Mouse (Mus musculus): ENCODE data around the gene Phf21a.
A peak's percentile ranks its signal among the peaks of the same experiment; 100 is the strongest.
"Not testable (repeated sequence)": the region's sequence is repeated elsewhere in the genome, so short reads cannot be mapped to it uniquely, and the experiment has no call there.

Gene Phf21a

DNA sequence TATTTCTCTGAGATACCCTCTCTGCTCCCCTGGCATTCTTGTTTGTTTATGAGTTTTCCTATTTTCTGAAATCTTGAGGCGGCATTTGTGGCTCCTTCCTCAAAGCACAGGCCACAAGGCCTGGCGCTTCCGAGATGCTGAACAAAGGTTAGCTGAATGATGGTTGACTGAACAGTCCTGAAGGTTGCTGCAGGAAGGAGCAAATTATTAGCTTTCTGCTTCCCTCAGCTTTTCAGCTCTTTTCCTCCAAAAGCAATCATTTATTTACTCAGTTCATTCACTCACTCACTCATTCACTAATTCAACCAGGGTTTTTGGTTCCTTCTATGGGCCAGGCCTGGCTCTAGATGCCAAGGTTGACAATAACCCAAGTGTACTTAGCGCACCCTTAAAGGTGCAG lies 10.7 kb upstream of the Phf21a start:
- DNase-seq (ENCODE audit: low spot score in 2 of 2): no peak

DNA sequence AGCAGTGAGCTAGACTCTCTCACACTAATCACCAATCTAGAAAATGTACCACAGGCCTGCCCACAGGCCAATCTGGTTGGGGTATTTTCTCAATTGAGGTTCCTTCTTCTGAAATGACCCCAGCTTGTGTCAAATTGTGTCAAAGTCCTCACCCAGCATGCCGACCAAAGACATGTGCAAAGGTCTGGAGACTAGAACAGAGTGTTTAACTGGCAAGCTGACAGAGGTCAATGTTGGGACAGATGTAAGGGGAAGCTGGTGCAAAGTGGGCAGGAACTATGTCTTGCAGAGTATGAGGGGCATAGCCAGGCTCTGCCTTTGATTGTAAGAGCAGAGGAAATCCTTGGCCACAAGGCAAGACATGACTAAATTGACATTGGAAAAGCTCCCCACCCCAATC lies 7.2 kb upstream of the Phf21a start:
- DNase-seq (ENCODE audit: low spot score in 2 of 2): no peak

DNA sequence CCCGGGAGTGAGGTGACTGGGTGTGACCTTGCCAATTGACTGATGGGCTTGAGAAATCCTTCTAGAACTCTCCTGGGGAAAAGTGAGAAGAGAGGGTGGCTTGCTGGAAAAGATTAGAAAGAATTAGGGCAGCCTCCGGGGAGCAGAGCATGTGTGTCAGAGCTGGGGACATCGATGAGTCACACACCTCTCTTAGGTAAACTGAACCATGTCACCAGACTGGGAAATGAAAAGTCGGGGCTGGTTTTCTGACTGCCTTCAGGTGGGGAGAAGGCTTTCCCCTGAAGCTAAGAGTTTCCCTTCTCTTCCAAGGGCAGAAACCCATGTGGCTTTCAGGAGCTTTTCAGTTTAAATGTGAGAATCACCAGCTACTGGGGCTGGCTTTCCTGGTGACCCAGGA lies 5.9 kb upstream of the Phf21a start:
- no peak for DNase-seq (ENCODE audit: low spot score in 2 of 2)

DNA sequence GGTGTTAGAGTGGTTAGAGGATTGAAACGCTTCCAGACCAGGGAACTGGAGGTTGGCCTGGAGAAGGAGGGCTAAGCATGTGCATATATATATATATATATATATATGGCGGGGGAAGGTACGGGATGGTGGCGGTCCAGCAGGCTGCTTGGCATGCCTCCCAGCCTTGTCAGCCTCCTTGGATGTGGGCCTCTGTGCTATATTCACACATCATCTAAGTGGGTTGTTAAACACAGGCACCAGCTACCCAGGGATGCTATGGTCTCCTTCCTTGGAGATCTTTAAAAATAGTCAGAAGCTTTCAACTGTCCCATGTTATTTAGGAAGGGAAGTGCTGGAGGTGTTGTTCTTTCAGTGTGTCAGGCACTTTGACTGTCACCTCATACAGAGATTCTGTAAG lies 3.1 kb upstream of the Phf21a start:
- no peak for DNase-seq (ENCODE audit: low spot score in 2 of 2)

DNA sequence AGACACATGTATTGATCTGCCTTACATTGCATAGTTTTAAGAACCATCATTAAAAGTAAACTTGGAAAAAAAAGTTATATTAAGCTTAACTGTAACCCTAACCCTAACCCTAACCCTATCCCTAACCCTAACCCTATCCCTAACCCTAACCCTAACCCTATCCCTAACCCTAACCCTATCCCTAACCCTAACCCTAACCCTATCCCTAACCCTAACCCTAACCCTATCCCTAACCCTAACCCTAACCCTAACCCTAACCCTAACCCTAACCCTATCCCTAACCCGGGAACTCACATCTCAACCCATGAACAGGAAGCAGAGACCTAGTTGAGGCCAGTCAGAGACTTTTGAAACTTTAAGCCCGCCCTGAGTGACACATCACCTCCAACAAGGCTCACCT lies 586 bp downstream of the Phf21a start:
- DNase-seq (ENCODE audit: low spot score in 2 of 2): not testable (repeated sequence)

DNA sequence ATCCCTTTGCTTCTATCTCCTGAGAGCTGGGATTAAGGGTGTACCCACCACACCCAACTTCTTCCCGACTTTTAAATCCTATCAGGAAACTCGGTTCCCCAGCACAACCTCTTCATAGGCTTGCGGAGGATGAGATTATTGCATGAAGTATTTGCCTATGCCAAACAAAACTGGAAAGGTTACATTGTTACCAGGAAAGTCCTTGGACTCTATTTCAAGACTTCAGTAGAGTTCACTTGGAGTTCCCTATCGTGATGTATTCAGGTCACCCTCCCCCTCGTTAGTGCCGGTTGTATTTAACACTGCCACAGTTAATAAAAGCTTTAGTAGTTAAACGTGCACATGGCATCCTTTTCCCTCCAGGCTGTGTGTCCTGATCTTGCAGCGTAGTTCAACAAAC lies 1.2 kb downstream of the Phf21a start:
- no peak for DNase-seq (ENCODE audit: low spot score in 2 of 2)

DNA sequence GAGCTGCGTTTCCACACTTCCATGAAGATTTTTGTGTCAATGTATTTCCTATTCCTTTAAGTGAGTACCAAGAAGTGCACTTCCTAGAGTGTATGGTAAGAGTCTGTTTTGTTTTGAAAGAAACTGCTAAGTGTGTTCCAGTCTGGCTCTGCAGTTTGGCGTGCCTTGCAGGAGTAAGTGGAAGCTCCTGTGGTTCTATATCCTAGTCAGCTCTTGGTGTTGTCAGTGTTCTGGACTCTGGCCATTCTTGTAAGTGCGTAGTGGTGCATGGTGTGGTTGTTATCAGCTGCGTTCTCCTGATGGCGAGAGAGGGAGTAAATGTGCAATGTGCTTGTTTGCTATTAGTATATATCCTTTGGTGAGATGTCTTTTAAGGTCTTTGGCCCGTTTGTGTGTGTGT lies 7.9 kb downstream of the Phf21a start:
- DNase-seq (ENCODE audit: low spot score in 2 of 2): no peak

DNA sequence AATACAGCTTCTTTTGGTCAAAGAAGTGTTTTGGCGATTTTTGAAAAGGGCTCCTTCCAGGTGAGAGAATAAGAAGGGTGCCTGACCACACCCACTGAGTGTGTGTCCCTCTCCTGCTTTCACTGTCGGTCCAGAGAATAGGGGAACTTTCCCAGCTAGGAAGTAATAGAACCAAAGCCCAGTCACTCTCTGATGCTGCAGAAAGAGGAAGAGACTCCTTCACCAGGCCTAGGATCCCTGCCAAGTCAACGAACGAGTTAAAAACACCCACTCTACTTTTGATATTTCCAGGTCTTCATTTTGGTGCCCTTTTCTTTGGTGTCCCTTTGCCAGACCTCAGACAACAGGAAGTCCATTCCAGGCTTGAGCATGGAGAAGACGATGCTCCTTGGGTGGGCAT lies 31.6 kb downstream of the Phf21a start:
- no peak for DNase-seq (ENCODE audit: low spot score in 2 of 2)

DNA sequence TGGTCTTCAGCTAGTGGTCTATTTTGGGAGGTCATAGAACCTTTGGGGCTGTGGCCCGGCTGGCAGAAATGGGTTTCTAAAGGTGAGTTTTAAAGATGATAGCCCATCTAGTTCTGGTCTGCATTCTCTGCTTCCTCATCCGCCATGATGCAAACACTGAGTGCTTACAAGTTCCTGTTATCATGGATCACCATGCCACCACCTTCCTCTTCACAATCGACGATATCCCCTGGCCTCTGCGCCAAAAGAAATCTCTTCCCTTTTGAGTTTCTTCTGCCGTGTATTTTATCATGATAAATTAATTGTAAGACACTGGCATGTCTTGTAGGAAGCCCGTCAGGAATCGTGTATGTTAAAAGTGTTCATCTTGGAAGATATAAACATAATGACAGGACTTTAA lies 32.4 kb downstream of the Phf21a start:
- no peak for DNase-seq (ENCODE audit: low spot score in 2 of 2)

DNA sequence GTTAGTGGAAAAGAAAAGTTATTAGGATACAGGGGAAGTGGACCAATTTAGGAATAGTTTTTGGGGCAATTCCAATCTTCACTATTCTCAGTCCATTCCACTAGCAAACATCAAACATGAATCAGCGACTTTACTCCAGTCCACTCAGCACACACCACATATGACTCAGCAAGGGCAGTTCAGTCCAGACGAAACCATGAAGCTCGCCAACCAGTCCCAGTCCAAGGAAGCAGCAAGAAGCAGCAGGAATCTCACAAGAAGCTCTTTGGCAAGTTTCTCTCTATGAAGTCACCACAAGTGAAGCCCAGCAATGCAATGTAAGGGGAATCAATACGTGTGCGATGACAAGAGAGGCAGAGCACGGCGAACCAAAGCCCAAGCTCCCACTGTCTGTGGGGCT lies 37.2 kb downstream of the Phf21a start:
- DNase-seq (ENCODE audit: low spot score in 2 of 2): no peak

DNA sequence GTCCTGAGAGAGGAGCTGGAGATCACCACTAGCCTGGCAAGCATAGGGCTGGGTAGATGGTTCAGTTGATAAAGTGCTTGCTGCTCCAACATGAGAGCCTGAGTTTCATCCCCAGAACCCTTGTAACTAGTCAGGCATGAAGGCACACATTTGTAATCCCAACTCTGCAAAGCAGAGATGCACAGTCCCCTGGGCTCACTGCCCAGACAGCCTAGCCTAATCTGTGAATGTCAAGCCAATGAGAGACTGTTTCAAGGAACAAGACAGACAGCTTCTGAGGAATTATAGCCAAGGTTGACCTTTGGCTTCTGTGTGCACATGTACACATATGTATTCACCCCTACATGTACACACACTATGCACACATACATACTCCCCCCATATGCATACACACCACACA lies 45.8 kb downstream of the Phf21a start:
- DNase-seq (ENCODE audit: low spot score in 2 of 2): no peak

DNA sequence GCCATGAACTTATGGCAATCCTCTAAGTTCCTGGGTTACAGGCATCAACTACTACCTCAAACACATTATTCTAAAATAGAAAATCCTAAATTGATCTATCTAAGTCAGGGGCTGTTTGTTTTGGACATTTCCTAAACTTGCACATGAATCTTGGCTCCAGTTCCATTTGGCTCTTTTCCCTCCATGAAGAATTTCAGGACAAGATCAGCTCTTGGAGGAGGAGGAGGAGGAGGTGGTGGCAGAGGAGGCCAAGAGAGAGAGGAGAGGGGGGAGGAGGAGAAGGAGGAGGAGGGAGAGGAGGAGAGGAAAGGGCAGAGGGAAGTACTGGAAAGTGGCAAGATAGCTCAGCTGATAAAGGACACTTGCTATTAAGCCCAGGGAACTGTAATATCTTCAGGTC lies 46.4 kb downstream of the Phf21a start:
- DNase-seq (ENCODE audit: low spot score in 2 of 2): no peak

DNA sequence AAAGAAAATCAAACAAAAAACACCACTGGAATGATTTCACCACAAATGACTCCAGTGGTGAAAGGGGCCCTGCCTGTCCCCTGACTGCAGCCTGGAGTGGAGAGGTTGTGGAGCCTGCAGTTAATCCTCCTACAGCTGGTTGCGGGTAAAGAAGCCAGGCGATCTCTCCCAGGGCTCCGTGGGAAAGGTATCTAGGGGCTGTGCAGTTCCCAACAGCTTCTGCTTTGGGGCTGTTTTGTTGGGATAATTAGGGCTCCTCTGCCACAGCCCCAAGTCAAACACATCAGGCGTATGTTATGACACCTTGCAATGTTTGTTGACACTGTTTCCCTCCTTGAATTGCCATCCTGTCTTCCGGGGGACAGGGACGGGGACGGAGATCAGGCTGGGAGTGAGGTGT lies 47.5 kb downstream of the Phf21a start:
- no peak for DNase-seq (ENCODE audit: low spot score in 2 of 2)

DNA sequence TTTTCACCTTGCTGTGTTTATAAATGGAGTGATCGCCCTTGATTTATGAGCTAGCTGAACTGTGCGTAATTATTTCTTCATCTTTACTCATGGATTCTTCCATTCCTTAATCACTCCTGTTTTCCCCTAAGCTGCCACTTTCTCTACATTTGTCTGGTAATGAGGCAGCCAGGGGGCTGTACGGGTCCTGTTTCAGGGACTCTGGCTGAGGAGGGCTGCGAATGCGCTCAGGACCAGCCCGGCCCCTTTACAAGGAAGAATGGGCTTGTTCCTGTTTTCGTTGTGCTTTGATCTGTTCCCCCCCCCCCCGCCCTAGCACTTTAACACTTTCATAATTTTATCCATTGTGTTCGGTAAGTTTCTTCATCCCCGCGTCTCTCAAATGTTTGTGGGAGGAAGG lies 48.2 kb downstream of the Phf21a start:
- DNase-seq (ENCODE audit: low spot score in 2 of 2): no peak

DNA sequence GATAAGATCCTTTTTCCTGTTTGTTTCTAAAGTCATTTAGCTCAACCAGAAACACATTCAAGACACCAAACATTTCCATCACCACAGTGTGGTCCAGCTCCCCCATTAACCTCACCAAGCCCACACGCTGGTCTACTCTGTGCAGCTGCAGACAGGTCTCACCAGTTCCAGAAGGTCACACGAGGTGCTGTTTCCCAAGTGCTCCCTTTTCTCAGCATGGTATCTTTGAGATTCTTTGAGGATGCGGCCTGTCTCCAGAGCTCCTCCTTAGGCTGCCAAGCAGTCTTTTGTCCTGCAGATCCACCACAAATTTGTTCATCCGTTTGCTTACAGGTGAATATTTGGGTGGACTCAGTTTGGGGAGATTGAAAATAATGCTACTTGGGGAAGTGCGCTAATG lies 51.0 kb downstream of the Phf21a start:
- no peak for DNase-seq (ENCODE audit: low spot score in 2 of 2)

DNA sequence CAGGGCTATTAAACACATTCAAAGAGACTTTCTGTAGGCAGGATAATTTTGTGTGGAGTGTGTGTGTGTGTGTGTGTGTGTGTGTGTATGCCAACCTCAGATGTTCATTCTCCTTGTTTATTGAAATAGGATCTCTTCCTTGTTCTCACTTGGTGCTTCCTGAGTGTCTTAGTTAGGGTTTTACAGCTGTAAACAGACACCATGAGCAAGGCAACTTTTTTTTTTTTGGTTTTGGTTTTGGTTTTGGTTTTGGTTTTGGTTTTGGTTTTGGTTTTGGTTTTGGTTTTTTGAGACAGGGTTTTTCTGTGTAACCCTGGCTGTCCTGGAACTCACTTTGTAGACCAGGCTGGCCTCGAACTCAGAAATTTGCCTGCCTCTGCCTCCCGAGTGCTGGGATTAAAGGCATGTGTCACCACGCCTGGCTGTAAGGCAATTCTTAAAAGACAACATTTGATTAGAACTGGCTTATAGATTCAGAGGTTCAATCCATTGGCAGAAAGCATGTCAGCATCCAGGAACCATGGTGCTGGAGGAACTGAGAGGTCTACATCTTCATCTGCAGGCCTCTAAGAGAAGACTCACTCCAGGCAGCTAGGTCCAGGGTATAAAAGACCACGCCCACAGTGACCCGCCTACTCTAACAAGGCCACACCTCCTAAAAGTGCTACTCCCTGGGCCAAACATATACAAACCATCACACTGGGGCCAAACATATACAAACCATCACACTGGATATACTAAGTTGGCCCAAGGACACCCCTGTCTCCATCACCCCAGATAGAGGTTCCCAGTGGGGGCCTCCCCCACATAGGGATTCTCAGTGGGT lies 55.2 kb downstream of the Phf21a start:
- not testable (repeated sequence) for DNase-seq (ENCODE audit: low spot score in 2 of 2)

DNA sequence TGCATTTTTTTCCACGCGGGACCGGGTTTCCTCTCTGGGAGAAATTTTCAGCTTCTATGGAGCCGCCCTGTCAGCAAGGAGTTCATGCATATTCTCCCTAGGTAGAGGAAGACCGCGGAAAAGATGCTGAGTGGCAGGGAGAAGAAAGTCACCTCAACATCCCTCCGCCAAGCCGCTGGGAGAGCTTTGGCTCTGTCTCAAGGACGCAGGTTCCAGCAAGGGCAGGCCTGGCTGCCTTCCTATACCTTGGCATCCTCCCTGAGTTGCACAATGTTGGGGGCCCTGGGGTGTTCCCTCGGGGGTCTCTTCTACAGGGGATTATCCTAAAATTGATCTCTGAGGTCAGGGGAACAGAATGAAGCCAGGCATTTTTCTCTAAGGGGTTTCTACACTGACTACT lies 71.4 kb downstream of the Phf21a start:
- no peak for DNase-seq (ENCODE audit: low spot score in 2 of 2)

DNA sequence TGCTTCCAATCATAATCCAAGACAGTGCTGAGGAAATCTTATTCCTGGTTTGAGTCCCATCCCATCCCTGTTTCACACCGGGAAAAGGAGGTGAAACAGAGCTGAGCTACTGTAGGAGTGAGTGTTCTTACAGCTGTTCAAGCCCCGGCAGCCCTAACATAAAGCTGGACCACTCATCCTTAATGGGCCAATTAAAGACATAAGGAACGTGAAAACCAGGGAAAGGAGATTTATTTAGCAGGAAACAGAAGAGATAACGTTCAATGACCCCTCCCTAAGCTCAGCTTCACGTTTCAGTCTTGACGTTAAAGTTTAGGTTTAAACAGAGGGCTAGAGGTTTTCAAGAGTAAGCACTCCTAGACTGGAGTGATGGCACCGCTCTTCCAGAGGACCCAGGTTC lies 74.0 kb downstream of the Phf21a start:
- no peak for DNase-seq (ENCODE audit: low spot score in 2 of 2)

DNA sequence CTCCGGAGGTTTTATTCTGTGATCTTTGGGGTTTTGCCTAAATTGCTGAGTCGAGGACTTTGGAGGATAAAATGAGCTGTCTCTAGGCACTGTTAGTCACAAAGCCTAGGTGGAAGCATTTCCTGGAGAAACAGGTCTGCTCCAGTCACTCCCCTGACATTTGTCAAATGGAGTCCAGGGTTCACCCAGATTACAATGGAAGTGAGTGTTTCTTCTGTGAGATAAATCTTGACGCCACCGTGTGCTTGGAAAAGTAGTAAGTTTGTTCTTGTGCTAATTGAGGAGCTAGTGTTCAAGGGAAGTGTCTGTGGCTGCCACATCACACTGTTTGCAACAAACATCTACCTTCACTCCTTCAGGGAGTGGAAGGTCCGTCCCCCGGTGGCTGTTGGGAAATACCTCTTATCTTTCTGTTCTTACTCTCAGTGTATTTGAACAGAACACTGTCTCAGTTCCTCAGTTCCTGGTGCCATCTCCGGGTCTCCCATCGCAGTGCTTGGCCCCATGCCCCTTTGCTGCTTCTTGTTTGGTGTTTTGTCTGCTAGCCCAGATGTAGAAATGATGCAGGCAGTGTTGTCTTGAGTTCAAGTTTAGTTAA lies 78.2 kb downstream of the Phf21a start:
- DNase-seq (ENCODE audit: low spot score in 2 of 2): no peak

DNA sequence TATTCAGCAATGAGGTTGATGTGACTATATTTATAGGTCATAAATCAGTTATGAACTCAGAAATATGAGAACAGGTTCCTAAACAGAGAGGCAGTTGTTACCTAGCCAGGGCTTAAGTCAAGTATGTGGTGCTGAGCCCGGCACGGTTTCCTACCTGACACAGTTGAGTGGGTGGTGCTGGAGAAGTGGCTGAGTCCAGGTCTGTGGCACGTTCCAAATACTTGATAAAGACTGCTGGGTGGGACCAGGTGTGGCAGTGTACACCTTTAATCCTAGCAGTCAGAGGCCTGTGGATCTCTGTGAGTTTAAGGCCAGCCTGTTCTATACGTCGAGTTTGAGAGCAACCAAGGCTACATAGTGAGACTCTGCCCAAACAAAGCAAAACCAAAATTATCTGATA lies 79.4 kb downstream of the Phf21a start:
- no peak for DNase-seq (ENCODE audit: low spot score in 2 of 2)

DNA sequence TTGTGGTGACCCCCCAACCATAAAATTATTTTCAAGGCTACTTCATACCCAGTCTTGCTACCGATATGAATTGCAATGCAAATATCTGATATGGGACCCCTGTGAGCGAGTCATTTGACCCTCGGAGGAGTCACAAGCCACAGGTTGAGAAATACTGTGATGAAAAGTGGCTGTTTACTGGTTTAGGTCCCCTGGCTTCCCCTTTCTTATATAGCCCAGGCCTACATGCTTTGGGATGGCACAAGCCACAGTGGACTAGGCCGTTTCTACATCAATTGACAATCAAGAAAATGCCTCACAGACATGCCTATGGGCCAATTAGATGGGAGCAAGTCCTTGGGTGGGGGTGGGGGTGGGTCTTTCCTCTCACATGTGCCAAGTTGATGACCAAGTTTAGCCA lies 80.3 kb downstream of the Phf21a start:
- DNase-seq (ENCODE audit: low spot score in 2 of 2): no peak

DNA sequence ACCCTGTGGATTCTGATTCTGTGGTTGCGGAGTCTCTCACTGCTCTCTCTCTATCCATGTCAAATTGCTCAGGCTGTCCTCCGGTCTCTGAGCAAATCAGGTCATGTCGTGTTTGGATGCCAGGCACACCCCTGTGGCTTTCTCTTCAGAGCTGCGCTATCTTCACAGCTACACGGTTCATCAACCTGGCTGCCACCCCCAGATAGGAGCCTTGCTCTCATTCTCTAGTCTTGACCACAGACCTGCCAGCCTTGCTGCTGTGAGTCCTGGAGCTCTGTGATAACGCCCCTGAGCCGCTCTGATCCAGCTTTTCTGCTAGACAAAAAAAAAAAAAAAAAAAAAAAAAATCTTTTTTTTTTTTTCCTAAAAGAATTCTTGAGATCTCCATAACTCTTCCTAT lies 81.3 kb downstream of the Phf21a start:
- DNase-seq (ENCODE audit: low spot score in 2 of 2): peak in 1 of 2 experiments; percentile 41

DNA sequence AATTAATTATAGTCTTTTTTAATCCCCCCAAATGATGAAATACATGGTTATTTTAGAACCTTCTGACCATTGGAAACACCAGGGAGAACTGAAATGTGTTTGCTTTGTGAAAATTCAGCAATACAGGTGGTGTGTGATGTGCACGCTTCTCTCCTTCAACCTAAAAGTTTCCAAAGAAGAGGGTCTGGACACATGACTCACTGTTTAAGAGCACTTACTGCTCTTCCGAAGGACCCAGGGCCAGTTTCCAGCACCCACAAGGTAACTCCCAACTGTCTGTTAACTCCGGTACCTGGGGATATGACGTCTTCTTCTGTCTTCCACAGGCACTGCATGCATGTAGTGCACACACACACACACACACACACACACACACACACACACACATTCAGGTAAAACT lies 82.1 kb downstream of the Phf21a start:
- DNase-seq (ENCODE audit: low spot score in 2 of 2): no peak

DNA sequence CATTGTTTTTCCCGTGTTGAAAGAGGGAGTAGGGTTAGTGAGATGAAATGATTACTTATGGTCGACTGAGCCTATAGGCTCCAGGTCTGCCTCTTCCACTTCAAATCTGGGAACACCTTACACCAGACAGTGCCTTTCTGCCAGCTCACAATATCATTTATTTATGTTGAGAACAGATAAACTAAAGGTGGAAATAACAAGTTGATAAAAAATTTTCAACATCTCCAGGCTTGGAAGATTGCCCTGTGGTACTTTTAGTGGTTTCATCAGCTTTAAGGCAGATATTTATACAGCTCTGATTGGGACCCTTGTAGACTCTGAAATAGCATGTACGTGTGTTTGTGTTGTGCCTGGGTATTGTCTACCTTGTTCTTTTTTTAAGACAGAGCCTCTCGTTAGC lies 83.4 kb downstream of the Phf21a start:
- DNase-seq (ENCODE audit: low spot score in 2 of 2): no peak
